Mouse (Mus musculus): Measurements from ENCODE around the gene C1rl. TPM values are rescaled to one million over a fixed set of nuclear protein-coding genes. Genes with fewer than 3 reads are reported as not detected.
"Not testable (repeated sequence)": the region's sequence is repeated elsewhere in the genome, so short reads cannot be mapped to it uniquely, and the experiment has no call there.

C1rl gene
- polyA plus RNA-seq, 1 experiment from 2014 or later: 0.11 TPM

GRCm38 (mm10) chr6:124544466-124544865, 51.6 kb downstream of the C1rl start:
- Histone ChIP-seq H3K36me3 (ENCODE audit: control insufficient read depth, insufficient read depth) (no peaks in the 10 kb centered on the region), H3K27me3 (replicated peaks; ENCODE audit: control insufficient read depth, insufficient read depth, low read length) (no peaks in the 10 kb centered on the region), H3K4me1 (replicated peaks; ENCODE audit: control insufficient read depth, insufficient read depth, low read length) (no peaks in the 10 kb centered on the region), H3K4me2 (ENCODE audit: low read length) (no peak overlapping the region), H3K9ac (replicated peaks; ENCODE audit: low read depth, low read length) (no peak overlapping the region), H3K9me3 (ENCODE audit: control insufficient read depth, low read length) (no peaks in the 10 kb centered on the region), H3K4me3 (replicated peaks; ENCODE audit: low read length) (no peak overlapping the region), H3K27ac (ENCODE audit: low read length) (no peak overlapping the region)
- WGBS: 90% methylated on average over 5 of the region's 6 CpGs
- ATAC-seq: no peak

- H3K4me2 ChIP-seq (ENCODE audit: low read length): no peak overlapping the region
- H3K9ac ChIP-seq (replicated peaks; ENCODE audit: low read depth, low read length): no peak overlapping the region
- ATAC-seq: no peak
- H3K36me3 ChIP-seq (ENCODE audit: control insufficient read depth, insufficient read depth): no peaks in the 10 kb centered on the region
- no peak overlapping the region for H3K4me3 ChIP-seq (replicated peaks; ENCODE audit: low read length)
- 83% methylated on average over 2 of the region's 2 CpGs for WGBS
- H3K27ac ChIP-seq (ENCODE audit: low read length): no peak overlapping the region
- H3K4me1 ChIP-seq (replicated peaks; ENCODE audit: control insufficient read depth, insufficient read depth, low read length): no peaks in the 10 kb centered on the region
- H3K9me3 ChIP-seq (ENCODE audit: control insufficient read depth, low read length): no peaks in the 10 kb centered on the region
- no peaks in the 10 kb centered on the region for H3K27me3 ChIP-seq (replicated peaks; ENCODE audit: control insufficient read depth, insufficient read depth, low read length)
These were observed 52.5 kb downstream of the C1rl start for GRCm38 (mm10) chr6:124545425-124545824.

- H3K36me3 ChIP-seq (ENCODE audit: control insufficient read depth, insufficient read depth); ATAC-seq; H3K4me1 ChIP-seq (replicated peaks; ENCODE audit: control insufficient read depth, insufficient read depth, low read length); H3K4me3 ChIP-seq (replicated peaks; ENCODE audit: low read length); H3K4me2 ChIP-seq (ENCODE audit: low read length); H3K9ac ChIP-seq (replicated peaks; ENCODE audit: low read depth, low read length); H3K27ac ChIP-seq (ENCODE audit: low read length); H3K27me3 ChIP-seq (replicated peaks; ENCODE audit: control insufficient read depth, insufficient read depth, low read length); H3K9me3 ChIP-seq (ENCODE audit: control insufficient read depth, low read length): not testable (repeated sequence)
- WGBS: 100% methylated on average over 3 of the region's 3 CpGs
These were observed 55.1 kb downstream of the C1rl start for GRCm38 (mm10) chr6:124547979-124548378.

GRCm38 (mm10) chr6:124549023-124549550, 56.2 kb downstream of the C1rl start:
- H3K4me1 ChIP-seq (replicated peaks; ENCODE audit: control insufficient read depth, insufficient read depth, low read length): no peaks in the 10 kb centered on the region
- H3K9ac ChIP-seq (replicated peaks; ENCODE audit: low read depth, low read length): no peak overlapping the region
- H3K9me3 ChIP-seq (ENCODE audit: control insufficient read depth, low read length): no peaks in the 10 kb centered on the region; the same call in 1 of the 2 replicates
- no peak overlapping the region for H3K4me3 ChIP-seq (replicated peaks; ENCODE audit: low read length)
- no peak for ATAC-seq
- 89% methylated on average over 3 of the region's 3 CpGs for WGBS
- no peaks in the 10 kb centered on the region for H3K27me3 ChIP-seq (replicated peaks; ENCODE audit: control insufficient read depth, insufficient read depth, low read length)
- H3K4me2 ChIP-seq (ENCODE audit: low read length): no peak overlapping the region
- no peaks in the 10 kb centered on the region for H3K36me3 ChIP-seq (ENCODE audit: control insufficient read depth, insufficient read depth)
- no peak overlapping the region for H3K27ac ChIP-seq (ENCODE audit: low read length)

- H3K27me3 ChIP-seq (replicated peaks; ENCODE audit: control insufficient read depth, insufficient read depth, low read length): no peaks in the 10 kb centered on the region
- no peaks in the 10 kb centered on the region for H3K4me1 ChIP-seq (replicated peaks; ENCODE audit: control insufficient read depth, insufficient read depth, low read length)
- no peak for ATAC-seq
- 76% methylated on average over 22 of the region's 22 CpGs for WGBS
- no peak overlapping the region for H3K4me2 ChIP-seq (ENCODE audit: low read length)
- no peak overlapping the region for H3K4me3 ChIP-seq (replicated peaks; ENCODE audit: low read length)
- no peak overlapping the region for H3K9ac ChIP-seq (replicated peaks; ENCODE audit: low read depth, low read length)
- no peak overlapping the region for H3K27ac ChIP-seq (ENCODE audit: low read length)
- H3K36me3 ChIP-seq (ENCODE audit: control insufficient read depth, insufficient read depth): no peaks in the 10 kb centered on the region
- no peaks in the 10 kb centered on the region; the same call in 1 of the 2 replicates for H3K9me3 ChIP-seq (ENCODE audit: control insufficient read depth, low read length)
These were observed 59.9 kb downstream of the C1rl start for GRCm38 (mm10) chr6:124552766-124553165.

- not testable (repeated sequence) for H3K4me1 ChIP-seq (replicated peaks; ENCODE audit: control insufficient read depth, insufficient read depth, low read length); H3K36me3 ChIP-seq (ENCODE audit: control insufficient read depth, insufficient read depth); H3K4me3 ChIP-seq (replicated peaks; ENCODE audit: low read length); H3K27me3 ChIP-seq (replicated peaks; ENCODE audit: control insufficient read depth, insufficient read depth, low read length); H3K9me3 ChIP-seq (ENCODE audit: control insufficient read depth, low read length); H3K4me2 ChIP-seq (ENCODE audit: low read length); H3K9ac ChIP-seq (replicated peaks; ENCODE audit: low read depth, low read length); H3K27ac ChIP-seq (ENCODE audit: low read length); ATAC-seq
- 80% methylated on average over 2 of the region's 2 CpGs for WGBS
These were observed 63.0 kb downstream of the C1rl start for GRCm38 (mm10) chr6:124555956-124556355.

Other genes starting within 250 kb of the C1rl start
- 0.38 and 1.2 TPM in 2 replicates for gene Cd163, start 188.5 kb upstream of the C1rl start, polyA plus RNA-seq (2015; fragmentation: Nextera tagmentation; extraction: Ambion mirVana)
- gene Pex5, start 78.0 kb upstream of the C1rl start, polyA plus RNA-seq (2015; fragmentation: Nextera tagmentation; extraction: Ambion mirVana): 92.2 and 92.5 TPM in 2 replicates
- 62.8 and 90.9 TPM in 2 replicates for gene Clstn3, start 28.3 kb upstream of the C1rl start, polyA plus RNA-seq (2015; fragmentation: Nextera tagmentation; extraction: Ambion mirVana)
- gene C1ra, start 19.3 kb downstream of the C1rl start, polyA plus RNA-seq (2015; fragmentation: Nextera tagmentation; extraction: Ambion mirVana): 0.11 and 0.55 TPM in 2 replicates
- 0.29 and 0.47 TPM in 2 replicates for gene C1s1, start 49.2 kb downstream of the C1rl start, polyA plus RNA-seq (2015; fragmentation: Nextera tagmentation; extraction: Ambion mirVana)
- not detected in 2 replicates for gene C1rb, start 77.2 kb downstream of the C1rl start, polyA plus RNA-seq (2015; fragmentation: Nextera tagmentation; extraction: Ambion mirVana)
- 0.08 and 0.21 TPM in 2 replicates for gene C1s2, start 143.0 kb downstream of the C1rl start, polyA plus RNA-seq (2015; fragmentation: Nextera tagmentation; extraction: Ambion mirVana)
- gene Lpcat3, start 169.9 kb downstream of the C1rl start, polyA plus RNA-seq (2015; fragmentation: Nextera tagmentation; extraction: Ambion mirVana): 35.9 and 36.7 TPM in 2 replicates
- gene Emg1, start 219.1 kb downstream of the C1rl start, polyA plus RNA-seq (2015; fragmentation: Nextera tagmentation; extraction: Ambion mirVana): 142 and 150 TPM in 2 replicates
- gene Phb2, start 219.2 kb downstream of the C1rl start, polyA plus RNA-seq (2015; fragmentation: Nextera tagmentation; extraction: Ambion mirVana): 250 and 252 TPM in 2 replicates
- gene Ptpn6, start 245.6 kb downstream of the C1rl start, polyA plus RNA-seq (2015; fragmentation: Nextera tagmentation; extraction: Ambion mirVana): 3.3 and 4.5 TPM in 2 replicates
- gene Grcc10, start 248.3 kb downstream of the C1rl start, polyA plus RNA-seq (2015; fragmentation: Nextera tagmentation; extraction: Ambion mirVana): 614 and 641 TPM in 2 replicates